Mouse (Mus musculus) urinary bladder, postnatal 36 days (tissue): ENCODE data around the gene Usp36.

Source experiments
- DNase-seq, 2 experiments: peaks; one replicate each; pipeline ENCODE4 v3.0.0; 2022; ENCODE audit warnings: low spot score in 2 of 2, mixed read lengths in 1 of 2

The Usp36 gene

GRCm38 (mm10) chr11:118222917-118223316 is 67.1 kb downstream of the Usp36 start:
- DNase-seq: no peak

GRCm38 (mm10) chr11:118222351-118222885 is 67.6 kb downstream of the Usp36 start:
- no peak for DNase-seq

GRCm38 (mm10) chr11:118220561-118221262 is 69.3 kb downstream of the Usp36 start:
- no peak for DNase-seq

- DNase-seq: no peak
Measured at GRCm38 (mm10) chr11:118219066-118219465, 71.0 kb downstream of the Usp36 start.

GRCm38 (mm10) chr11:118216468-118216867 is 73.6 kb downstream of the Usp36 start:
- DNase-seq: no peak

GRCm38 (mm10) chr11:118215928-118216458 is 74.1 kb downstream of the Usp36 start:
- no peak for DNase-seq

GRCm38 (mm10) chr11:118212636-118213112 is 77.4 kb downstream of the Usp36 start:
- peak; percentile 47 to 54 for DNase-seq

- peak in 1 of 2 experiments; percentile 48 for DNase-seq
Measured at GRCm38 (mm10) chr11:118211749-118212635, 78.1 kb downstream of the Usp36 start.

GRCm38 (mm10) chr11:118210962-118211361 is 79.1 kb downstream of the Usp36 start:
- DNase-seq: no peak

GRCm38 (mm10) chr11:118210116-118210515 is 79.9 kb downstream of the Usp36 start:
- DNase-seq: no peak
